Mouse (Mus musculus) embryo, embryonic 11.5 days (tissue): ENCODE data around the gene Slc6a13.

Experiments used
- DNase-seq: peaks from one replicate; pipeline ENCODE4 v3.0.0-alpha.2; 2012; ENCODE audit warnings: low read depth, low spot score

Slc6a13 gene

GRCm38 (mm10) chr6:121299954-121300353 lies at the start of gene Slc6a13:
Gene Slc6a13 (plus strand): TSS chr6:121300227.
- DNase-seq: peak; percentile 45

GRCm38 (mm10) chr6:121250406-121250805 lies 49.6 kb upstream of the Slc6a13 start:
- no peak for DNase-seq

GRCm38 (mm10) chr6:121251256-121251655 lies 48.8 kb upstream of the Slc6a13 start:
- no peak for DNase-seq

DNA sequence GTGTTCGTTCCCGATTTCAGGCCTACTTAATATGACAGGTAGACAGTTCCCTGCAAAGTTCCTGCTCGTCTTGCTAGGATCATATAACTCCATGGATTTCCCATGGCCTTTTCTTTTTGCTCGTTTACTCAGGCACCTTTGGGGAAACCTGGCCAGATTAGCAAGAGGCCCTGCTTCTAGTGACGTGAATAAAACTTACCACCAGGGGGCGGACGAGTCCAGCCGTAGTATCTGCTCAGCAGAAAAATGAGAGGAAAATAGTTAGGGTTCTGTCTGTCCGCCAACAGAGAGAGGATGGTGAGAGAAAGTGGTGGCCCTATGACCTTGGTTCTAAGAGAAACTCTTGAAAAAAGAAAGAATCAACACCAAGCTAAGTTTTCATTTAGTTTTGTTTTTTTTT lies 39.5 kb upstream of the Slc6a13 start:
- peak; percentile 48 for DNase-seq

DNA sequence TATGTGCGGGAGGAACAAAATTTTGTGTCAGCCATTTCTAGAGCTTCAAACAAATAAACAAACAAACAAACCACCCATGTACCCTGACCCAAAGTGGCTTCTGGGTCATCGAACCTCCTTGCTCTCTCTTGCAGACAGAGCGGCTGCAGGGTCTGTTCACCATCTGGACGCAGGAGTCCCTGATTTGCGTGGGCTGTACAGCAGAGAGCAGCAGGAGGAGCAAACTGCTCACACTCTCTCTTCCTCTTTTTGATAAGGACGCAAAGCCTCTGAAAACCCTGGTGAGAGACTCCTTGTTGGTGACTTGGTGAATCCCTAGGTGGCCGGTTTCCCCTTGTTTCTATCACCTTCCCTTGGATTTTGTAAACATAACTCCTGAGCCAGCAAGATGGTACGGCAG lies 38.8 kb upstream of the Slc6a13 start:
- DNase-seq: no peak

GRCm38 (mm10) chr6:121262004-121262403 lies 38.0 kb upstream of the Slc6a13 start:
- no peak for DNase-seq

DNA sequence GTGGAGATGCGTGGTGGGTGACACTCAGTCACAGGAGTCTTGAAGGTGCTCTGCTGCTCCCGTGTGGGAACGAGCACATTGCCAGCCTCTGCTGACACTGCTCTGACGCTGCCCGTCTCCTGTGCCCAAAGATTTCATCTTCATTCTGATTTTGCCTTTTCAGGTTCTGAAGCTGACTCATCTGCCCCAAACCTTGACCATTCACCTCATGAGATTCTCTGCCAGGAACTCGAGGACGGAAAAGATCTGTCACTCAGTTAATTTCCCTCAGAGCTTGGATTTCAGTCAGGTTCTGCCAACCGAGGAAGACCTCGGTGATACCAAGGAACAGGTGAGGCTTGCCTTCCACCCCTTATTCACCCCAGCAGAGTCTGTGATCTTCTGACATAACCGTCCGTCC lies 37.5 kb upstream of the Slc6a13 start:
- no peak for DNase-seq

- no peak for DNase-seq
These were observed 29.9 kb upstream of the Slc6a13 start for GRCm38 (mm10) chr6:121270156-121270555.

DNA sequence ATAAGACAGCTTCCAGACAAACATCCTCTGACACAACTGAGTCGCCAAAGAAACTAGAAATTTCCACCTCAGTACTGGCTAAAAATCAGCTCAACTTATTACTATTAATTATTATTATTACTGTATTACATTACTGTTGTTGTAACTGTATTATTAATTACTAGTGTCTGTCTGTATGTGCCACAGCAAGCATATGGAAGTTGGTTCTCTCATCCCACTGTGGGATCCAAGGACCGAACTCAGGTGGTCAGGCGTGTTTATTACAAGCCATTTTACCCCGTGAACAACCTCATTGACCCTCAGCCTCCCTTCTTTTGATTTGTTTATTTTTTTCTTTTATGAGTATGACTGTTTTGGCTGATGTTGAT lies 28.3 kb upstream of the Slc6a13 start:
- no peak for DNase-seq

- DNase-seq: peak; percentile 70
These were observed 27.8 kb upstream of the Slc6a13 start for GRCm38 (mm10) chr6:121272075-121272800.

- peak; percentile 14 for DNase-seq
These were observed 25.7 kb upstream of the Slc6a13 start for GRCm38 (mm10) chr6:121274356-121274755.

- no peak for DNase-seq
These were observed 15.9 kb upstream of the Slc6a13 start for GRCm38 (mm10) chr6:121284132-121284531.

DNA sequence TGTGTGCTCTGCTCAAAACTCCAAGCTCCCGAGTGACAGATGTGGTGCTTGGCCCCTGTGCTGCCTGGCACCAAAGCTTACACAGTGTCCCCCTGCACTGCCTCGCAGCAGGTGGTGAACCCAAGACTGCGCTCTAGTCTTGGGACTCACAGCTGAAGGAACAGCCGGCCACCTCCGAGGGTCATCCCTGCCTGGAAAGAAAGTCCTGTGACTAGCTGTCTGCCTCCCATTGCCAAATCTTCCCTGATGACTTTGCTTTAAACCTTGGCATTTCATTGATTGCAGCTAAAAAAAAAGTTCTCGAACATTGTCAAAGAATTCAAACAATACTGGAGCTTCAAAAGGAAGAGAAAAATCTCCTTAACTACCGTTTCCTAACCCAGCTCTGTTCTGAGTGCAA lies 710 bp upstream of the Slc6a13 start:
- DNase-seq: no peak

DNA sequence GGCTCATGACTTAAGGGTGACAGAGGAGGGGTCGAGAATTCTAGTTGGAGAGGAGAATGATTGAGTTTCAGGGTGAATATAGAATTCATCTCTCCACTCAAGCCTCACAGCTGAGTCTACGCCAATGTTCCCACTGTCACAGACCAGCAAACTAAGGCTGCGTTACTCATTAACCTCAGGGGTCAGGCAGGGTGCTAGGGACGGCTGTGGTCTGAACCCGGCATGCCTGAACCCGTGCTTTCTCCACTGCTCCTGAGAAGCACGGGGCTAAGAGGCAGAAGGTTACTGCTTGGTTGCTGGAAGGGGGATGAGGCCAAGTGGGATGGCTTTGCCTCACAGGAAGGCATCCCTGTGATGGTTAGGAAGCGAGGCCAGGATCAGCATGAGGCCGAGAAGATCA lies 477 bp downstream of the Slc6a13 start:
- DNase-seq: no peak

DNA sequence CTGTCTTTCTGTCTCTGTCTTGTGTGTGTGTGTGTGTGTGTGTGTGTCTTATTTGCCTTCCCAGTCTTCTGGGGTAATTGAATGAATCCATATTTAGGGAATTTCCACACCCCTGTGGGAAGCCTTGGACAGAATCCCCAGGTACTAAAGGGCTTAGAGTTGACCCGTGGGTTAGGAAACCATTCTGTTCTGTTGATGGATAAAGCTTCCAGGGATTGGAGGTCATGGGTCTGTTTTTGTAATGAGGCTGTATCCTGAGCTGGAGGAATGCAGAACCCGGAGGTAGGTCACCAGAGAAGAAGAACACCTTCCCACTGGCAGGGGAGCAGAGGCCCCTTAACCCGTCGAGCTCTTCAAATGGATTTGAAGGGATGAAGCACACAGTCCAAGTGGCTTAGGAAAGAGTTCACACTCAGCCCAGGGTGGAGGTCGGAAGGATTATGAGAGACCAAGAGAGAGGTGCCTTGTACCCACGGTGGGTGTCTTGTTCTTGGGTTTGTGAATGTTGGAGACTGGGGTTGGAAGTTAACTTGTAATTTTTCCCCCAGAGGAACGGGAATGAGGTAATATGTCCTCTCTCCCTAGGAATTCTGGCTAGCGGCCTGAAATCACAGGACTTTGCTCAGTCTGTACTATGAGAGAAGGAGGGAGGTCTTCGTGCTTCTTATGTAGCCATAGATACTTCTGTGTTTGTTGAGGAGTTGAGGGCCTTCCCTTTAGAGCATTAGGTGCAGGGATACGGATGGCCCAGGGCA lies 3.6 kb downstream of the Slc6a13 start:
- no peak for DNase-seq

- no peak for DNase-seq
These were observed 4.6 kb downstream of the Slc6a13 start for GRCm38 (mm10) chr6:121304630-121305029.

GRCm38 (mm10) chr6:121305571-121305970 lies 5.5 kb downstream of the Slc6a13 start:
- no peak for DNase-seq

GRCm38 (mm10) chr6:121310984-121311383 lies 11.0 kb downstream of the Slc6a13 start:
- no peak for DNase-seq

DNA sequence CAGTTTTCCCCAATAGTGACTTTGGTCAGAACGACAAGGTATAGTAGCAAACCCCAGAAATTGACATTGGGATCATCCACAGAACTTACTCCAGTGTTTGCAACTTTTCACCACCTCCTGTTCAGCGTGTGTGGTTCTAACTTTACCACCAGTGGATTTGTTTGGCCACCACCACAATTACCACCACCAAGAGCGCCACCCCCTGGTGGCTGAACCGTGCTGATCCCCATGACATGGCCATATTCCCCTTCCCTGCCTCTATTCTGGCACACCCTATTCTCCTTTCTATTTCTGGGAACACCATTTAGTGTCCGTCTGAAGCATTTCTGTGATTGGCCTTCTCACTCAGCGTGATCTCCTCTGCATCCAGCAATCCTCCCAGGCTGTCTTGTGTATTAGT lies 19.1 kb downstream of the Slc6a13 start:
- DNase-seq: no peak

GRCm38 (mm10) chr6:121322381-121323110 lies 22.5 kb downstream of the Slc6a13 start:
- DNase-seq: no peak

DNA sequence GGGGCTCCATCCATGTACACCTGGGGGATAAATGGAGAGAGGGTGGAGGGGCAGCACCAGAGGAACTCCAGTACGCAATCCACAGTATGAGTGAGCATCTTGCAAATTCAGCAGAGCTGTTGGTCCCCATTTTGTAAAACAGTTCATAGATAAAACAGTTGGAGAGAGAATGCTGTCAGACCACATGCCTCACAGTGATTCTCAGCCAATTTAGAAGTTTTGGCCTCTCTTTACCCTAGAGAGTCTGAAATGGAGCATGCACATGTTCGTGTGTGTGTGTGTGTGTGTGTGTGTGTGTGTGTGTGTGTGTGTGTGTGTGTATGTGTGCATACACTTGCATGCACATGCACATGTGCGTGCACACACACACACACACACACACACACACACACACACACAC lies 25.3 kb downstream of the Slc6a13 start:
- DNase-seq: no peak

- no peak for DNase-seq
These were observed 25.7 kb downstream of the Slc6a13 start for GRCm38 (mm10) chr6:121325740-121326139.
